Mouse (Mus musculus) CH12.LX (cell line): ENCODE results near the gene Sik3. TPM values are rescaled to one million over a fixed set of nuclear protein-coding genes. Genes with fewer than 3 reads are reported as not detected.
A peak's percentile ranks its signal among the peaks of the same experiment; 100 is the strongest.

Experiments
- DNase-seq: peaks from one replicate; pipeline ENCODE4 v3.0.0-alpha.2; 2013; ENCODE audit errors: extremely low read depth
- H3K27ac ChIP-seq: 2 replicates; pipeline ENCODE4 v1.5.1; 2012; ENCODE audit warnings: low read depth, mild to moderate bottlenecking, control low read depth, moderate library complexity; ENCODE audit not compliant: insufficient read depth
- H3K27me3 ChIP-seq: replicated peaks from 2 replicates; pipeline ENCODE3; 2012; ENCODE audit warnings: inconsistent platforms
- H3K36me3 ChIP-seq, 2 experiments: replicated peaks in 1 of 2; 2 replicates each; pipeline versions ENCODE3 to v1.6.1; 2012; ENCODE audit warnings: inconsistent platforms in 1 of 2, low read length in 1 of 2, mild to moderate bottlenecking in 1 of 2, mixed read lengths in 1 of 2, moderate library complexity in 1 of 2; ENCODE audit not compliant: control insufficient read depth in 1 of 2, insufficient read depth in 1 of 2
- H3K4me1 ChIP-seq, 2 experiments: 2 replicates each; pipeline ENCODE4 v1.6.1; 2012; ENCODE audit warnings: inconsistent platforms in 1 of 2, moderate library complexity in 1 of 2; ENCODE audit not compliant: insufficient read depth in 2 of 2, control insufficient read depth in 1 of 2
- H3K4me2 ChIP-seq: 2 replicates; pipeline ENCODE4 v1.6.1; 2012; ENCODE audit warnings: low read depth, mild to moderate bottlenecking, control low read depth; ENCODE audit not compliant: poor library complexity, insufficient read depth, severe bottlenecking
- H3K4me3 ChIP-seq, 3 experiments: fragments of 150-350 bp in 1 of 3; sonication (generic) in 1 of 3; replicated peaks in 1 of 3; 2 replicates each; pipeline versions ENCODE3 to v1.5.1; 2011 to 2012; ENCODE audit warnings: low read depth in 2 of 3, low read length in 2 of 3, mild to moderate bottlenecking in 2 of 3, moderate library complexity in 2 of 3, control low read depth in 1 of 3, improper control_type of control experiment in 1 of 3, inconsistent platforms in 1 of 3, mixed read lengths in 1 of 3; ENCODE audit not compliant: poor library complexity in 1 of 3
- H3K79me2 ChIP-seq: replicated peaks from 2 replicates; pipeline ENCODE4 v1.6.1; 2012; ENCODE audit warnings: mild to moderate bottlenecking, moderate library complexity; ENCODE audit not compliant: control insufficient read depth, poor library complexity, insufficient read depth, severe bottlenecking; ENCODE audit errors: extremely low read depth
- H3K9ac ChIP-seq: 2 replicates; pipeline ENCODE4 v1.6.1; 2012; ENCODE audit warnings: low read depth, mild to moderate bottlenecking, control low read depth, moderate library complexity; ENCODE audit not compliant: insufficient read depth
- H3K9me3 ChIP-seq: replicated peaks from 2 replicates; pipeline ENCODE3; 2012; ENCODE audit warnings: low read length, inconsistent platforms, mixed read lengths
- CHD1 ChIP-seq: IDR thresholded peaks from 2 replicates; pipeline ENCODE4 v1.6.1; 2012; ENCODE audit warnings: low read depth, low read length, improper control_type of control experiment, inconsistent platforms
- CHD2 ChIP-seq: IDR thresholded peaks from 2 replicates; pipeline ENCODE4 v1.6.1; 2011; ENCODE audit warnings: low read length, improper control_type of control experiment
- E2F4 ChIP-seq: IDR thresholded peaks from 2 replicates; pipeline ENCODE4 v1.6.1; 2011; ENCODE audit warnings: low read depth, low read length, improper control_type of control experiment; ENCODE audit not compliant: insufficient replicate concordance
- ELF1 ChIP-seq: IDR thresholded peaks from 2 replicates; pipeline ENCODE4 v1.6.1; 2014; ENCODE audit warnings: low read depth, mild to moderate bottlenecking, inconsistent platforms, low read length, improper control_type of control experiment
- EP300 ChIP-seq: IDR thresholded peaks from 2 replicates; pipeline ENCODE4 v1.6.1; 2011; ENCODE audit warnings: low read length, improper control_type of control experiment
- GABPA ChIP-seq: IDR thresholded peaks from 2 replicates; pipeline ENCODE4 v1.6.1; 2012; ENCODE audit warnings: low read depth, low read length, improper control_type of control experiment, inconsistent platforms; ENCODE audit not compliant: insufficient replicate concordance
- HCFC1 ChIP-seq: IDR thresholded peaks from 2 replicates; pipeline ENCODE4 v1.6.1; 2012; ENCODE audit warnings: low read depth, mild to moderate bottlenecking, inconsistent platforms, low read length, improper control_type of control experiment
- IRF4 ChIP-seq: IDR thresholded peaks from 2 replicates; pipeline ENCODE4 v1.6.1; 2014; ENCODE audit warnings: low read depth, mild to moderate bottlenecking, inconsistent platforms, low read length, improper control_type of control experiment
- JUN ChIP-seq: IDR thresholded peaks from 2 replicates; pipeline ENCODE4 v1.6.1; 2011; ENCODE audit warnings: low read depth, mild to moderate bottlenecking, low read length, improper control_type of control experiment, moderate library complexity; ENCODE audit not compliant: insufficient read depth
- JUND ChIP-seq: conservative IDR thresholded peaks from 2 replicates; pipeline ENCODE4 v1.6.1; 2011; ENCODE audit warnings: low read depth, low read length, improper control_type of control experiment
- KAT2A ChIP-seq: IDR thresholded peaks from 2 replicates; pipeline ENCODE4 v1.6.1; 2012; ENCODE audit warnings: low read length, improper control_type of control experiment, inconsistent platforms; ENCODE audit not compliant: insufficient replicate concordance
- MAFK ChIP-seq: IDR thresholded peaks from 2 replicates; pipeline ENCODE4 v1.6.1; 2011; ENCODE audit warnings: low read length, improper control_type of control experiment; ENCODE audit not compliant: insufficient replicate concordance
- MAX ChIP-seq: IDR thresholded peaks from 2 replicates; pipeline ENCODE4 v1.6.1; 2011; ENCODE audit warnings: low read length, improper control_type of control experiment
- MEF2A ChIP-seq: IDR thresholded peaks from 2 replicates; pipeline ENCODE4 v1.6.1; 2014; ENCODE audit warnings: low read depth, mild to moderate bottlenecking, inconsistent platforms, low read length, improper control_type of control experiment, borderline replicate concordance
- MXI1 ChIP-seq: IDR thresholded peaks from 2 replicates; pipeline ENCODE4 v1.6.1; 2011; ENCODE audit warnings: mild to moderate bottlenecking, low read depth, low read length, improper control_type of control experiment
- MYC ChIP-seq: IDR thresholded peaks from 2 replicates; pipeline ENCODE4 v1.6.1; 2011; ENCODE audit warnings: low read depth, mild to moderate bottlenecking, improper control_type of control experiment, low read length
- NELFE ChIP-seq: IDR thresholded peaks from 2 replicates; pipeline ENCODE4 v1.6.1; 2011; ENCODE audit warnings: low read depth, low read length, improper control_type of control experiment
- POLR2A ChIP-seq: IDR thresholded peaks from 2 replicates; pipeline ENCODE4 v1.6.1; 2011; ENCODE audit warnings: low read depth, mild to moderate bottlenecking, improper control_type of control experiment, low read length
- POLR2AphosphoS2 ChIP-seq: IDR thresholded peaks from 2 replicates; pipeline ENCODE4 v1.6.1; 2011; ENCODE audit warnings: low read depth, low read length, improper control_type of control experiment
- RAD21 ChIP-seq: IDR thresholded peaks from 2 replicates; pipeline ENCODE4 v1.6.1; 2011; ENCODE audit warnings: low read depth, mild to moderate bottlenecking, low read length, improper control_type of control experiment, moderate library complexity
- RCOR1 ChIP-seq: conservative IDR thresholded peaks from 2 replicates; pipeline ENCODE4 v1.6.1; 2012; ENCODE audit warnings: low read depth, mild to moderate bottlenecking, inconsistent platforms, low read length, improper control_type of control experiment
- SMC3 ChIP-seq: IDR thresholded peaks from 2 replicates; pipeline ENCODE4 v1.6.1; 2011; ENCODE audit warnings: low read depth, low read length, improper control_type of control experiment
- TBP ChIP-seq: conservative IDR thresholded peaks from 2 replicates; pipeline ENCODE4 v1.6.1; 2011; ENCODE audit warnings: low read depth, low read length, improper control_type of control experiment
- TCF12 ChIP-seq: IDR thresholded peaks from 2 replicates; pipeline ENCODE4 v1.6.1; 2014; ENCODE audit warnings: low read depth, mild to moderate bottlenecking, inconsistent platforms, low read length, improper control_type of control experiment
- UBTF ChIP-seq: IDR thresholded peaks from 2 replicates; pipeline ENCODE4 v1.6.1; 2012; ENCODE audit warnings: low read depth, mild to moderate bottlenecking, inconsistent platforms, low read length, improper control_type of control experiment, moderate library complexity
- USF2 ChIP-seq: conservative IDR thresholded peaks from 2 replicates; pipeline ENCODE4 v1.6.1; 2011; ENCODE audit warnings: low read depth, low read length, improper control_type of control experiment
- ZC3H11A ChIP-seq: IDR thresholded peaks from 2 replicates; pipeline ENCODE4 v1.6.1; 2012; ENCODE audit warnings: low read depth, mild to moderate bottlenecking, inconsistent platforms, low read length, improper control_type of control experiment
- ZKSCAN1 ChIP-seq: IDR thresholded peaks from 2 replicates; pipeline ENCODE4 v1.6.1; 2012; ENCODE audit warnings: low read depth, inconsistent platforms, low read length, improper control_type of control experiment, borderline replicate concordance
- ZMIZ1 ChIP-seq: IDR thresholded peaks from 2 replicates; pipeline ENCODE4 v1.6.1; 2012; ENCODE audit warnings: low read depth, mild to moderate bottlenecking, inconsistent platforms, low read length, improper control_type of control experiment
- dilution Hi-C: fragments of 300-500 bp; cut with MboI; formaldehyde crosslinking; loops from 2 replicates; pipeline ENCODE4 v1.14.3; 2020; ENCODE audit warnings: low sequenced_read_pairs; ENCODE audit not compliant: extremely low pct_unique_long_range_greater_than_20kb, extremely low pct_ligation_motif_present
- in situ Hi-C: fragments of 300-500 bp; cut with MboI; formaldehyde crosslinking; loops from 3 replicates; pipeline ENCODE4 v1.14.3; 2019; ENCODE audit warnings: low sequenced_read_pairs, low pct_ligation_motif_present, low pct_unique_long_range_greater_than_20kb, mixed read lengths
- polyA plus RNA-seq: library from polyadenylated mRNA; unstranded; fragments of >175 nt; gene quantifications from 2 replicates; pipeline ENCODE4 v1.2.1, GENCODE M21; 2012; ENCODE audit warnings: low read depth; ENCODE audit not compliant: insufficient read length
- total RNA-seq, 2 experiments: library from RNA; depleted of rRNA; stranded (reverse); fragments of 300-350 nt in 1 of 2; fragments of >200 nt in 1 of 2; gene quantifications; 2 replicates each; pipeline ENCODE4 v1.2.3; 2012 to 2014

Gene Sik3
- total and polyA plus RNA-seq, 3 experiments: 14.9 to 29.8 (median 21.4) TPM

GRCm38 (mm10) chr9:46175300-46175699 lies 162.7 kb downstream of the Sik3 start:
- peak; percentile 96 for DNase-seq
- Histone ChIP-seq H3K36me3 (peaks cover 23 to 33% of the 10 kb centered on the region in 2 experiments), H3K79me2 (no peaks in the 10 kb centered on the region; the same call in 1 of the 2 replicates), H3K27ac (peak overlapping the region; percentile 99), H3K27me3 (no peaks in the 10 kb centered on the region), H3K4me3 (peak overlapping the region; percentile 46 to 54 (median 53)), H3K4me2 (peak overlapping the region; percentile 80), H3K4me1 (peaks cover 14 to 53% of the 10 kb centered on the region in 2 experiments), H3K9ac (peak overlapping the region; percentile 98), H3K9me3 (no peaks in the 10 kb centered on the region)
- no peak for TF ChIP-seq KAT2A
- TF ChIP-seq MAFK: no peak
- peak; percentile 84 for TF ChIP-seq POLR2A
- no peak for TF ChIP-seq CHD2
- TF ChIP-seq E2F4: no peak
- TF ChIP-seq SMC3: no peak
- peak; percentile 84 for TF ChIP-seq ZMIZ1
- no peak for TF ChIP-seq ZC3H11A
- TF ChIP-seq POLR2AphosphoS2: peak; percentile 81
- peak; percentile 88 for TF ChIP-seq TCF12
- peak; percentile 97 for TF ChIP-seq TBP
- TF ChIP-seq MAX: peak; percentile 36
- TF ChIP-seq NELFE: peak; percentile 73; the same call in 1 of the 2 replicates
- 0 out of 2 replicates have a peak, but pooled peaks have one; percentile 9 for TF ChIP-seq EP300
- TF ChIP-seq MXI1: peak; percentile 42; the same call in 1 of the 2 replicates
- TF ChIP-seq RCOR1: no peak
- TF ChIP-seq RAD21: no peak
- TF ChIP-seq MEF2A: no peak
- TF ChIP-seq IRF4: peak; percentile 37; the same call in 1 of the 2 replicates
- TF ChIP-seq GABPA: no peak
- TF ChIP-seq UBTF: no peak
- peak; percentile 37; the same call in 1 of the 2 replicates for TF ChIP-seq MYC
- TF ChIP-seq JUN: no peak
- no peak for TF ChIP-seq ZKSCAN1
- no peak for TF ChIP-seq USF2
- no peak for TF ChIP-seq JUND
- TF ChIP-seq CHD1: no peak
- TF ChIP-seq HCFC1: peak; percentile 50
- peak; percentile 60 for TF ChIP-seq ELF1
- in situ Hi-C loops: no loop called here
- dilution Hi-C loops: no loop called here
